Mouse (Mus musculus) CH12.LX (cell line): Measurements from ENCODE around the gene Spryd3. TPM values are rescaled to one million over a fixed set of nuclear protein-coding genes. Genes with fewer than 3 reads are reported as not detected.

Source experiments
- DNase-seq: peaks from one replicate; pipeline ENCODE4 v3.0.0-alpha.2; 2013; ENCODE audit errors: extremely low read depth
- H3K27ac ChIP-seq: 2 replicates; pipeline ENCODE4 v1.5.1; 2012; ENCODE audit warnings: low read depth, mild to moderate bottlenecking, control low read depth, moderate library complexity; ENCODE audit not compliant: insufficient read depth
- H3K27me3 ChIP-seq: replicated peaks from 2 replicates; pipeline ENCODE3; 2012; ENCODE audit warnings: inconsistent platforms
- H3K36me3 ChIP-seq, 2 experiments: replicated peaks in 1 of 2; 2 replicates each; pipeline versions ENCODE3 to v1.6.1; 2012; ENCODE audit warnings: inconsistent platforms in 1 of 2, low read length in 1 of 2, mild to moderate bottlenecking in 1 of 2, mixed read lengths in 1 of 2, moderate library complexity in 1 of 2; ENCODE audit not compliant: control insufficient read depth in 1 of 2, insufficient read depth in 1 of 2
- H3K4me1 ChIP-seq, 2 experiments: 2 replicates each; pipeline ENCODE4 v1.6.1; 2012; ENCODE audit warnings: inconsistent platforms in 1 of 2, moderate library complexity in 1 of 2; ENCODE audit not compliant: insufficient read depth in 2 of 2, control insufficient read depth in 1 of 2
- H3K4me2 ChIP-seq: 2 replicates; pipeline ENCODE4 v1.6.1; 2012; ENCODE audit warnings: low read depth, mild to moderate bottlenecking, control low read depth; ENCODE audit not compliant: poor library complexity, insufficient read depth, severe bottlenecking
- H3K4me3 ChIP-seq, 3 experiments: fragments of 150-350 bp in 1 of 3; sonication (generic) in 1 of 3; replicated peaks in 1 of 3; 2 replicates each; pipeline versions ENCODE3 to v1.5.1; 2011 to 2012; ENCODE audit warnings: low read depth in 2 of 3, low read length in 2 of 3, mild to moderate bottlenecking in 2 of 3, moderate library complexity in 2 of 3, control low read depth in 1 of 3, improper control_type of control experiment in 1 of 3, inconsistent platforms in 1 of 3, mixed read lengths in 1 of 3; ENCODE audit not compliant: poor library complexity in 1 of 3
- H3K79me2 ChIP-seq: replicated peaks from 2 replicates; pipeline ENCODE4 v1.6.1; 2012; ENCODE audit warnings: mild to moderate bottlenecking, moderate library complexity; ENCODE audit not compliant: control insufficient read depth, poor library complexity, insufficient read depth, severe bottlenecking; ENCODE audit errors: extremely low read depth
- H3K9ac ChIP-seq: 2 replicates; pipeline ENCODE4 v1.6.1; 2012; ENCODE audit warnings: low read depth, mild to moderate bottlenecking, control low read depth, moderate library complexity; ENCODE audit not compliant: insufficient read depth
- H3K9me3 ChIP-seq: replicated peaks from 2 replicates; pipeline ENCODE3; 2012; ENCODE audit warnings: low read length, inconsistent platforms, mixed read lengths
- BHLHE40 ChIP-seq: IDR thresholded peaks from 2 replicates; pipeline ENCODE4 v1.6.1; 2011; ENCODE audit warnings: mild to moderate bottlenecking, low read depth, low read length, improper control_type of control experiment
- CHD1 ChIP-seq: IDR thresholded peaks from 2 replicates; pipeline ENCODE4 v1.6.1; 2012; ENCODE audit warnings: low read depth, low read length, improper control_type of control experiment, inconsistent platforms
- ELF1 ChIP-seq: IDR thresholded peaks from 2 replicates; pipeline ENCODE4 v1.6.1; 2014; ENCODE audit warnings: low read depth, mild to moderate bottlenecking, inconsistent platforms, low read length, improper control_type of control experiment
- EP300 ChIP-seq: IDR thresholded peaks from 2 replicates; pipeline ENCODE4 v1.6.1; 2011; ENCODE audit warnings: low read length, improper control_type of control experiment
- GABPA ChIP-seq: IDR thresholded peaks from 2 replicates; pipeline ENCODE4 v1.6.1; 2012; ENCODE audit warnings: low read depth, low read length, improper control_type of control experiment, inconsistent platforms; ENCODE audit not compliant: insufficient replicate concordance
- HCFC1 ChIP-seq: IDR thresholded peaks from 2 replicates; pipeline ENCODE4 v1.6.1; 2012; ENCODE audit warnings: low read depth, mild to moderate bottlenecking, inconsistent platforms, low read length, improper control_type of control experiment
- JUN ChIP-seq: IDR thresholded peaks from 2 replicates; pipeline ENCODE4 v1.6.1; 2011; ENCODE audit warnings: low read depth, mild to moderate bottlenecking, low read length, improper control_type of control experiment, moderate library complexity; ENCODE audit not compliant: insufficient read depth
- JUND ChIP-seq: conservative IDR thresholded peaks from 2 replicates; pipeline ENCODE4 v1.6.1; 2011; ENCODE audit warnings: low read depth, low read length, improper control_type of control experiment
- KAT2A ChIP-seq: IDR thresholded peaks from 2 replicates; pipeline ENCODE4 v1.6.1; 2012; ENCODE audit warnings: low read length, improper control_type of control experiment, inconsistent platforms; ENCODE audit not compliant: insufficient replicate concordance
- MAFK ChIP-seq: IDR thresholded peaks from 2 replicates; pipeline ENCODE4 v1.6.1; 2011; ENCODE audit warnings: low read length, improper control_type of control experiment; ENCODE audit not compliant: insufficient replicate concordance
- MAZ ChIP-seq: IDR thresholded peaks from 2 replicates; pipeline ENCODE4 v1.6.1; 2012; ENCODE audit warnings: low read depth, mild to moderate bottlenecking, inconsistent platforms, low read length, improper control_type of control experiment, moderate library complexity
- MEF2A ChIP-seq: IDR thresholded peaks from 2 replicates; pipeline ENCODE4 v1.6.1; 2014; ENCODE audit warnings: low read depth, mild to moderate bottlenecking, inconsistent platforms, low read length, improper control_type of control experiment, borderline replicate concordance
- MXI1 ChIP-seq: IDR thresholded peaks from 2 replicates; pipeline ENCODE4 v1.6.1; 2011; ENCODE audit warnings: mild to moderate bottlenecking, low read depth, low read length, improper control_type of control experiment
- MYC ChIP-seq: IDR thresholded peaks from 2 replicates; pipeline ENCODE4 v1.6.1; 2011; ENCODE audit warnings: low read depth, mild to moderate bottlenecking, improper control_type of control experiment, low read length
- NELFE ChIP-seq: IDR thresholded peaks from 2 replicates; pipeline ENCODE4 v1.6.1; 2011; ENCODE audit warnings: low read depth, low read length, improper control_type of control experiment
- NRF1 ChIP-seq: IDR thresholded peaks from 2 replicates; pipeline ENCODE4 v1.6.1; 2014; ENCODE audit warnings: low read depth, mild to moderate bottlenecking, inconsistent platforms, low read length, improper control_type of control experiment, moderate library complexity
- PAX5 ChIP-seq: IDR thresholded peaks from 2 replicates; pipeline ENCODE4 v1.6.1; 2012; ENCODE audit warnings: low read length, inconsistent platforms, mixed read lengths
- POLR2A ChIP-seq: IDR thresholded peaks from 2 replicates; pipeline ENCODE4 v1.6.1; 2011; ENCODE audit warnings: low read depth, mild to moderate bottlenecking, improper control_type of control experiment, low read length
- POLR2AphosphoS2 ChIP-seq: IDR thresholded peaks from 2 replicates; pipeline ENCODE4 v1.6.1; 2011; ENCODE audit warnings: low read depth, low read length, improper control_type of control experiment
- SIN3A ChIP-seq: IDR thresholded peaks from 2 replicates; pipeline ENCODE4 v1.6.1; 2012; ENCODE audit warnings: low read length, improper control_type of control experiment, inconsistent platforms
- SMC3 ChIP-seq: IDR thresholded peaks from 2 replicates; pipeline ENCODE4 v1.6.1; 2011; ENCODE audit warnings: low read depth, low read length, improper control_type of control experiment
- TBP ChIP-seq: conservative IDR thresholded peaks from 2 replicates; pipeline ENCODE4 v1.6.1; 2011; ENCODE audit warnings: low read depth, low read length, improper control_type of control experiment
- TCF12 ChIP-seq: IDR thresholded peaks from 2 replicates; pipeline ENCODE4 v1.6.1; 2014; ENCODE audit warnings: low read depth, mild to moderate bottlenecking, inconsistent platforms, low read length, improper control_type of control experiment
- UBTF ChIP-seq: IDR thresholded peaks from 2 replicates; pipeline ENCODE4 v1.6.1; 2012; ENCODE audit warnings: low read depth, mild to moderate bottlenecking, inconsistent platforms, low read length, improper control_type of control experiment, moderate library complexity
- USF1 ChIP-seq: IDR thresholded peaks from 2 replicates; pipeline ENCODE4 v1.6.1; 2014; ENCODE audit warnings: low read depth, mild to moderate bottlenecking, inconsistent platforms, low read length, improper control_type of control experiment
- USF2 ChIP-seq: conservative IDR thresholded peaks from 2 replicates; pipeline ENCODE4 v1.6.1; 2011; ENCODE audit warnings: low read depth, low read length, improper control_type of control experiment
- ZC3H11A ChIP-seq: IDR thresholded peaks from 2 replicates; pipeline ENCODE4 v1.6.1; 2012; ENCODE audit warnings: low read depth, mild to moderate bottlenecking, inconsistent platforms, low read length, improper control_type of control experiment
- ZKSCAN1 ChIP-seq: IDR thresholded peaks from 2 replicates; pipeline ENCODE4 v1.6.1; 2012; ENCODE audit warnings: low read depth, inconsistent platforms, low read length, improper control_type of control experiment, borderline replicate concordance
- ZMIZ1 ChIP-seq: IDR thresholded peaks from 2 replicates; pipeline ENCODE4 v1.6.1; 2012; ENCODE audit warnings: low read depth, mild to moderate bottlenecking, inconsistent platforms, low read length, improper control_type of control experiment
- ZNF384 ChIP-seq: IDR thresholded peaks from 2 replicates; pipeline ENCODE4 v1.6.1; 2012; ENCODE audit warnings: low read depth, low read length, improper control_type of control experiment, inconsistent platforms
- dilution Hi-C: fragments of 300-500 bp; cut with MboI; formaldehyde crosslinking; loops from 2 replicates; pipeline ENCODE4 v1.14.3; 2020; ENCODE audit warnings: low sequenced_read_pairs; ENCODE audit not compliant: extremely low pct_unique_long_range_greater_than_20kb, extremely low pct_ligation_motif_present
- in situ Hi-C: fragments of 300-500 bp; cut with MboI; formaldehyde crosslinking; loops from 3 replicates; pipeline ENCODE4 v1.14.3; 2019; ENCODE audit warnings: low sequenced_read_pairs, low pct_ligation_motif_present, low pct_unique_long_range_greater_than_20kb, mixed read lengths
- polyA plus RNA-seq: library from polyadenylated mRNA; unstranded; fragments of >175 nt; gene quantifications from 2 replicates; pipeline ENCODE4 v1.2.1, GENCODE M21; 2012; ENCODE audit warnings: low read depth; ENCODE audit not compliant: insufficient read length
- total RNA-seq, 2 experiments: library from RNA; depleted of rRNA; stranded (reverse); fragments of 300-350 nt in 1 of 2; fragments of >200 nt in 1 of 2; gene quantifications; 2 replicates each; pipeline ENCODE4 v1.2.3; 2012 to 2014

The Spryd3 gene
- total and polyA plus RNA-seq, 3 experiments: 21.5 to 25.7 (median 21.6) TPM

GRCm38 (mm10) chr15:102152646-102153045 is 16.6 kb upstream of the Spryd3 start:
- TF ChIP-seq MAFK (no peak), KAT2A (no peak), NRF1 (no peak), HCFC1 (no peak), SIN3A (no peak), PAX5 (no peak), ZNF384 (peak; percentile 23; the same call in 1 of the 2 replicates)
- TF ChIP-seq, all 38 proteins: peak for 1
- dilution Hi-C loops: no loop called here

GRCm38 (mm10) chr15:102150301-102151135 is 14.5 kb upstream of the Spryd3 start, which contains the start of gene Soat2:
TSS of gene Soat2 (plus strand) at chr15:102150526.
- peak within 1 kb of the TSS; percentile 91 for H3K27ac ChIP-seq
- H3K79me2 ChIP-seq: no peaks in the 10 kb centered on the region
- H3K9me3 ChIP-seq: no peaks in the 10 kb centered on the region
- peak within 1 kb of the TSS; percentile 96 for H3K9ac ChIP-seq
- peak within 1 kb of the TSS in 2 of 3 experiments; percentile 35 to 73 for H3K4me3 ChIP-seq
- H3K4me2 ChIP-seq: peak within 1 kb of the TSS; percentile 47
- DNase-seq: peak; percentile 31
- H3K4me1 ChIP-seq: peaks cover 24 to 37% of the 10 kb centered on the region in 2 experiments
- H3K27me3 ChIP-seq: peaks cover 5% of the 10 kb centered on the region
- dilution Hi-C loops (no loop called here), in situ Hi-C loops (no loop called here)
- peaks cover 3 to 17% of the 10 kb centered on the region in 2 experiments for H3K36me3 ChIP-seq
- TF ChIP-seq GABPA (no peak), BHLHE40 (no peak), EP300 (no peak), POLR2A (peak; percentile 57; the same call in 1 of the 2 replicates), ZNF384 (no peak), PAX5 (no peak), JUND (no peak), UBTF (no peak), MAFK (no peak), SMC3 (no peak), ELF1 (peak; percentile 80), SIN3A (no peak), CHD1 (no peak), TBP (peak; percentile 32; the same call in 1 of the 2 replicates), MAZ (no peak), USF1 (no peak), NELFE (no peak; the same call in 1 of the 2 replicates), ZC3H11A (no peak), ZKSCAN1 (no peak), MEF2A (0 out of 2 replicates have a peak, but pooled peaks have one; percentile 12), JUN (no peak), MYC (0 out of 2 replicates have a peak, but pooled peaks have one; percentile 32), MXI1 (no peak), USF2 (no peak), TCF12 (no peak; the same call in none of the 2 replicates), ZMIZ1 (no peak), POLR2AphosphoS2 (no peak), HCFC1 (no peak)

More at GRCm38 (mm10) chr15:102152646-102153045, 16.6 kb upstream of the Spryd3 start:
- Histone ChIP-seq H3K9ac (no peak overlapping the region), H3K27ac (no peak overlapping the region), H3K27me3 (peaks cover 3% of the 10 kb centered on the region), H3K4me3 (no peak overlapping the region), H3K79me2 (no peaks in the 10 kb centered on the region), H3K9me3 (no peaks in the 10 kb centered on the region), H3K36me3 (peaks cover 3 to 32% of the 10 kb centered on the region in 2 experiments), H3K4me2 (no peak overlapping the region), H3K4me1 (peaks cover 24 to 35% of the 10 kb centered on the region in 2 experiments)
- no peak for DNase-seq
- in situ Hi-C loops: no loop called here
